Comparison of ENCODE assay signal across 15 mouse cellular contexts in genomic region chr14:45667231-45667630, GRCm38 (mm10). TPM values are rescaled to one million over a fixed set of nuclear protein-coding genes. Genes with fewer than 3 reads are reported as not detected.
DNase-seq lines count a peak whose midpoint lies in the region; ATAC-seq and TF ChIP-seq lines count a peak whose summit lies in the region.
"Had no signal": no experiment of that assay in that cellular context is flagged by ENCODE, and none has a peak within 500 bp of the region (broad histone marks: within the 10 kb centered on the region; RNA-seq: fewer than 3 reads in every experiment).

No protein-coding gene starts in this region.

- no peaks in the 10 kb centered on the region; the same call in 1 of the 2 replicates for H3K4me1 ChIP-seq in heart, adult 2 months (ENCODE audit: control insufficient read depth, insufficient read depth, low read length)
- H3K4me1 ChIP-seq in heart, embryonic 11.5 days (ENCODE audit: control insufficient read depth, insufficient read depth, low read length): no peaks in the 10 kb centered on the region
- H3K4me1 ChIP-seq in cerebellum, adult 2 months (ENCODE audit: control insufficient read depth, insufficient read depth, low read length): no peaks in the 10 kb centered on the region
- H3K4me1 ChIP-seq: embryonic facial prominence, embryonic 10.5 days; forebrain, embryonic 10.5 days had no signal

- no peak overlapping the region for H3K4me3 ChIP-seq in heart, adult 2 months
- H3K4me3 ChIP-seq in heart, embryonic 11.5 days (ENCODE audit: low read depth, low read length): no peak overlapping the region
- H3K4me3 ChIP-seq in cerebellum, adult 2 months (replicated peaks; ENCODE audit: insufficient read depth, low read depth, low read length): no peak overlapping the region
- H3K4me3 ChIP-seq: embryonic facial prominence, embryonic 10.5 days; forebrain, embryonic 10.5 days; limb, embryonic 12.5 days; myocyte had no signal

- no peaks in the 10 kb centered on the region for H3K36me3 ChIP-seq in heart, adult 2 months (ENCODE audit: control insufficient read depth, insufficient read depth, low read length)
- H3K36me3 ChIP-seq in heart, embryonic 11.5 days (ENCODE audit: control insufficient read depth, insufficient read depth, low read length): no peaks in the 10 kb centered on the region
- H3K36me3 ChIP-seq: embryonic facial prominence, embryonic 10.5 days; forebrain, embryonic 10.5 days; limb, embryonic 12.5 days had no signal

- WGBS in heart, adult 2 months: 34% methylated on average over 2 of the region's 2 CpGs
- 55% methylated on average over 2 of the region's 2 CpGs for WGBS in heart, embryonic 11.5 days (ENCODE audit: insufficient replicate concordance)
- WGBS in cerebellum, adult 2 months: 87% methylated on average over 2 of the region's 2 CpGs

- TF ChIP-seq POLR2A in heart, adult 2 months (IDR thresholded peaks at IDR 0.05; ENCODE audit: insufficient read depth, low read depth, low read length): no peak
- TF ChIP-seq POLR2A in cerebellum, adult 2 months (IDR thresholded peaks at IDR 0.05; ENCODE audit: borderline replicate concordance, insufficient read depth, low read length): no peak

- H3K4me2 ChIP-seq in heart, embryonic 11.5 days: no peak overlapping the region
- H3K4me2 ChIP-seq: limb, embryonic 12.5 days had no signal

- no peak for TF ChIP-seq EP300 in heart, adult 2 months (IDR thresholded peaks at IDR 0.05; ENCODE audit: insufficient read depth, low read depth, low read length)

- H3K27ac ChIP-seq in heart, adult 2 months: no peak overlapping the region
- H3K27ac ChIP-seq in heart, embryonic 11.5 days (ENCODE audit: low read depth, low read length): no peak overlapping the region
- H3K27ac ChIP-seq in cerebellum, adult 2 months (ENCODE audit: insufficient read depth, low read length): no peak overlapping the region
- H3K27ac ChIP-seq: embryonic facial prominence, embryonic 10.5 days; forebrain, embryonic 10.5 days; limb, embryonic 12.5 days had no signal

- TF ChIP-seq CTCF in heart, adult 2 months (IDR thresholded peaks at IDR 0.05): no peak
- TF ChIP-seq CTCF in cerebellum, adult 2 months (IDR thresholded peaks at IDR 0.05; ENCODE audit: borderline replicate concordance, insufficient read depth, low read depth, low read length): no peak

- H3K27me3 ChIP-seq in heart, adult 2 months (ENCODE audit: control insufficient read depth, insufficient read depth, low read length): no peaks in the 10 kb centered on the region
- H3K27me3 ChIP-seq in heart, embryonic 11.5 days (ENCODE audit: control insufficient read depth, insufficient read depth, low read length): no peaks in the 10 kb centered on the region
- H3K27me3 ChIP-seq in cerebellum, adult 2 months (ENCODE audit: control insufficient read depth, insufficient read depth, low read length): no peaks in the 10 kb centered on the region
- H3K27me3 ChIP-seq: limb, embryonic 12.5 days had no signal

- no peak overlapping the region for H3K9ac ChIP-seq in heart, adult 2 months (ENCODE audit: low read depth, low read length)
- H3K9ac ChIP-seq in heart, embryonic 11.5 days (ENCODE audit: low read depth, low read length): no peak overlapping the region
- H3K9ac ChIP-seq: limb, embryonic 12.5 days had no signal

- no peaks in the 10 kb centered on the region for H3K9me3 ChIP-seq in heart, embryonic 11.5 days (replicated peaks; ENCODE audit: control insufficient read depth, low read length)
- H3K9me3 ChIP-seq: embryonic facial prominence, embryonic 10.5 days; forebrain, embryonic 10.5 days; limb, embryonic 12.5 days had no signal

- no peaks in the 10 kb centered on the region for H3K79me2 ChIP-seq in heart, adult 2 months (replicated peaks; ENCODE audit: control insufficient read depth, insufficient read depth, low read length)

- peak; percentile 30 to 59 for DNase-seq in heart, adult 2 months
- DNase-seq in adrenal gland, postnatal 36 days: peak; percentile 14 to 35
- DNase-seq in heart, postnatal 36 days: peak; percentile 22
- no peak for DNase-seq in cerebellum, adult 2 months
- DNase-seq: cerebellum, adult 8-10 months; kidney, adult 9 months; thymus, postnatal 25 days had no signal

- intact Hi-C loops in heart, adult 2 months (cut with DNase I): no loop called here
- intact Hi-C loops in heart, postnatal 36 days (cut with DNase I): no loop called here

- ATAC-seq in heart, embryonic 11.5 days (replicated peaks; ENCODE audit: insufficient number of reproducible peaks, low FRiP score, low TSS enrichment): no peak
- ATAC-seq in megakaryocyte progenitor cell, adult 5-6 weeks (replicated peaks; ENCODE audit: poor library complexity): peak; percentile 80
- ATAC-seq in erythroblast, adult 5-6 weeks (replicated peaks; ENCODE audit: low FRiP score, poor library complexity, severe bottlenecking): no peak
- ATAC-seq: CD4-positive, CD25-positive, alpha-beta regulatory T cell, adult 4 months had no signal

RNA-seq across cellular contexts. Expression of gene Ddhd1, which starts 9.3 kb away (rescaled TPM):
- total RNA-seq in heart, adult 2 months (2021): 1 to 10 TPM; 8.8 to 9.7 TPM
- polyA plus RNA-seq in heart, adult 2 months (2012; rRNA removed): 6.5 and 10.1 TPM in 2 replicates
- polyA plus RNA-seq in heart, embryonic 11.5 days (2014; fragmentation: Nextera tagmentation; extraction: Ambion mirVana): 12.6 and 13.9 TPM in 2 replicates
- 10 to 100 TPM; 18.7 to 18.9 TPM for total RNA-seq in adrenal gland, postnatal 36 days (2021)
- 1 to 10 TPM; 8.6 to 9.3 TPM for total RNA-seq in heart, postnatal 36 days (2021)
- 18.6 and 18.9 TPM in 2 replicates for total RNA-seq in megakaryocyte progenitor cell, adult 5-6 weeks (2015)
- total RNA-seq in megakaryocyte progenitor cell, adult 5-6 weeks (2017): 18.2 and 21.9 TPM in 2 replicates
- polyA plus RNA-seq in cerebellum, adult 2 months (2012; rRNA removed): 61.5 and 66.3 TPM in 2 replicates
- 42.1 and 42.8 TPM in 2 replicates for total RNA-seq in erythroblast, adult 5-6 weeks (2015; ENCODE audit: low replicate concordance)
- total RNA-seq in erythroblast, adult 5-6 weeks (2017; ENCODE audit: low replicate concordance): 89.2 and 151 TPM in 2 replicates

Comparison
In these comparisons a context has a peak if more than half of its experiments do, and no peak if none do; other contexts are left out.
1. DNase-seq: peak in heart, adult 2 months (2 of 2), adrenal gland, postnatal 36 days (2 of 2) and heart, postnatal 36 days (2 of 2); none in cerebellum, adult 2 months (0 of 2).